Mouse (Mus musculus) forebrain, embryonic 16.5 days (tissue): ENCODE results near the gene Tgm2. TPM values are rescaled to one million over a fixed set of nuclear protein-coding genes. Genes with fewer than 3 reads are reported as not detected.

ENCODE experiments used
- ATAC-seq: fragments of 200-750 bp; cut with Nextera tagmentation; 2 replicates; pipeline ENCODE4 v1.8.0; 2017; ENCODE audit warnings: mild to moderate bottlenecking, moderate library complexity
- H3K27ac ChIP-seq: fragments of 300-500 bp; sonication (generic); 2 replicates; pipeline ENCODE4 v1.5.1; 2014; ENCODE audit warnings: low read length, control low read depth
- H3K27me3 ChIP-seq: fragments of 300-500 bp; sonication (generic); replicated peaks from 2 replicates; pipeline ENCODE4 v1.6.1; 2014; ENCODE audit warnings: low read length; ENCODE audit not compliant: control insufficient read depth, insufficient read depth
- H3K36me3 ChIP-seq: fragments of 300-500 bp; sonication (generic); 2 replicates; pipeline ENCODE4 v1.6.1; 2014; ENCODE audit not compliant: control insufficient read depth, insufficient read depth
- H3K4me1 ChIP-seq: fragments of 300-500 bp; sonication (generic); replicated peaks from 2 replicates; pipeline ENCODE4 v1.6.1; 2014; ENCODE audit warnings: low read length; ENCODE audit not compliant: control insufficient read depth, insufficient read depth
- H3K4me2 ChIP-seq: fragments of 300-500 bp; sonication (generic); 2 replicates; pipeline ENCODE4 v1.6.1; 2014; ENCODE audit warnings: mild to moderate bottlenecking, low read length, control low read depth
- H3K4me3 ChIP-seq: fragments of 300-500 bp; sonication (generic); replicated peaks from 2 replicates; pipeline ENCODE4 v1.5.1; 2014; ENCODE audit warnings: mild to moderate bottlenecking, low read length, control low read depth
- H3K9ac ChIP-seq: fragments of 300-500 bp; sonication (generic); replicated peaks from 2 replicates; pipeline ENCODE4 v1.6.1; 2014; ENCODE audit warnings: low read depth, low read length, control low read depth
- H3K9me3 ChIP-seq: fragments of 300-500 bp; sonication (generic); 2 replicates; pipeline ENCODE4 v1.6.1; 2016; ENCODE audit warnings: low read length; ENCODE audit not compliant: control insufficient read depth
- WGBS: fragments of 180-500 bp; shearing (Covaris S2); extraction: QIAGEN DNeasy Blood & Tissue Kit; methylation state at CpG from one replicate; pipeline ENCODE4 v1.1.7; 2014; 5-methylcytosine and 5-hydroxymethylcytosine counted together
- polyA plus RNA-seq: library from polyadenylated mRNA; unstranded; fragments of >200 nt; fragmentation: Nextera tagmentation; extraction: Ambion mirVana; gene quantifications from 2 replicates; pipeline ENCODE4 v1.2.1, GENCODE M21; 2015

Gene Tgm2
- 5.0 and 7.5 TPM in 2 replicates for polyA plus RNA-seq

DNA sequence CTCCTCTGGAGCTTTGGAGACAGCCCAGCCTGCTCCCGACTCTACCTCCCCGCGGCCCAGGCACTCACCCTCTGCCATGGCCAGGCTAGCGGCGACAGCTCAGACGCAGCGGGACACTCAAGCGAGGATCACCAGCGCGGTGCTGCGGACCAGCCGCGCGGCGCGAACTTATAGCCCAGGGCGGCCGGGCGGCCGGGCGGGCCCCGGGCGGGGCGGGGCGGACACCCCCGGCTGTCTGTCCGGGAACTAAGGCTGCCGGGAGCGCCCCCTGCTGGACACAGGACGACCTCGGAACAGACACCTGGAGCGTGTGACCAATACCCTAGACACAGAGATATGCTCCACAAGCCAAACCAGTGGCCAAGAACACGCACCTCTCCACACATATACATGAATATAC is at the start of gene Tgm2:
Tgm2 (minus strand) TSS at position 214 of the 400 bp plus-strand sequence.
- H3K36me3 ChIP-seq = no peaks in the 10 kb centered on the region
- under 1% methylated on average over 33 of the region's 33 CpGs for WGBS
- peak; percentile 47; the same call in 1 of the 2 replicates for ATAC-seq
- peak within 1 kb of the TSS; percentile 32 for H3K4me3 ChIP-seq
- H3K27me3 ChIP-seq = peaks cover 12% of the 10 kb centered on the region; the same call in 1 of the 2 replicates
- H3K9ac ChIP-seq = peak within 1 kb of the TSS; percentile 47
- 0 out of 2 replicates have a peak, but pooled peaks cover 2% of the 10 kb centered on the region for H3K4me1 ChIP-seq
- no peaks in the 10 kb centered on the region for H3K9me3 ChIP-seq
- no peak within 1 kb of the TSS for H3K27ac ChIP-seq
- H3K4me2 ChIP-seq = peak within 1 kb of the TSS; percentile 50

DNA sequence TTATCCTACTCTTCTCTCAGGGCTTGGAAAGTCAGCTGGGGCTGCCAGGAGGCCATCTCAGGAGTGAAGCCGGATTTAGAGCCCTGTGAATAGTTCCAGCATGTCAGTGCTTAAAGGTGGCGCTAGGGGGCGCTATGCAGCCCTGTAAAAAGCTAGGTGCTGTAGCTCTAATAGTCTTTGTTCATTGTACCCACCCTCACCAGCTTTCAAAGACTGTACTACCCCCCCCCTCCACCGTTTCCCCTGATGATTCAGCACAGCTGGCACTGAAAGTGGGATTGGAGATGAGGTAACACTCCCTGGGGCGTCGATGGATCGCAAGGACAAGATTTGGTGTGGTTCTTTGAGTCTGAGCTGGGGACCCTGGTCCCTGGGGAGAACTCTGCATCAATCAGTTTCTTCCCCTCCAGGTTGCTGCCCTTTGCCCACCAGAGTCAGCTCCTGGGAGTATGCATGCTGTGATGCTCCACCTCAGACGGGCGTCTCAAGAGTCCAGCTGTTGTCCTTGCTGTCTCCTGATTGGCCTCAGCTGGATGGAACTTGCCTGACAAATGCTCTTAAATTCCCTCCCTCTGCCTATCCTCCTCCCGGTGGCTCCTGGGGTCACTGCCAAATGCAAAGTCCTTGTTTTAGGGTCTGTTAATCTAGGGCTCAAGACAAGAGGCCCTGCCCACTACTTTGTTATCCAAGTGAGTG is 48.9 kb upstream of the Tgm2 start:
- peak; percentile 41; the same call in 1 of the 2 replicates for ATAC-seq
- WGBS = 22% methylated on average over 10 of the region's 10 CpGs

DNA sequence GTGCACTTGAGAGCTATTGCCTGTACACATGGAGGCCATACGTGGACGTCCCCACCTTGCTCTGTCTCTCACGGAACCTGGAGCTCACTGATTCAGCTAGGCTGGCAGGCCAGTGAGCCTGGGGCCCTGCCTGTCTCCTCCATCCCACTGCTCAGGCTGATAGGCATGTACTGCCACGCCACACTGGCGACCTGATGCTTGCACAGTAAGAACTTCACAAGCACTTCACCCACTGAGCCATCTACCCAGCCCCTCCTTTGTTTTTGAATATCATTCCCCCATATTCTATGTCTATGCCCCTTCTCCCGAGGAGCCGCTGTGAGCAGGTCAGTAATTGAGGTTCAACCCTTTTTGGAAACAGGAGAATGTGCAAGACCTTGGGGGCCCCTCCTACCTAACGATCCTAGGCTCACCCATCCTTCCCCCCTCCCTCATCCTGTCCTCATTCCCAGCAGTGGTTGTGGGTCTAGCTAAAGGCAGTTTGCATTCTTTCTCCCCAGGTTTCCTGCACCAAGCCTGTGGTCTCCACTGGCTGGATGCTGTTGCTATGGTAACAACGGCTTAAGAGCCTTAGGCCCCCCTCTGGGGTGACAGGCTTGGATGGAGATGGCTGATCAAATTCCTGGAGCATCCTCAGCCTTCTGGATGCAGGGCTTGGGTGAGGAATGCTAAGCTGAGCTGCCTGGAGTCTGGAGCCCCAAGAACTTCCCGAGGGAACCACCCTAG is 47.5 kb upstream of the Tgm2 start:
- H3K27me3 ChIP-seq = no peaks in the 10 kb centered on the region
- H3K9ac ChIP-seq = no peak overlapping the region
- no peak overlapping the region for H3K4me2 ChIP-seq
- H3K9me3 ChIP-seq = no peaks in the 10 kb centered on the region
- H3K4me3 ChIP-seq = no peak overlapping the region
- H3K4me1 ChIP-seq = peaks cover 12% of the 10 kb centered on the region
- H3K27ac ChIP-seq = peak overlapping the region; percentile 22; the same call in 1 of the 2 replicates
- 21% methylated on average over 10 of the region's 10 CpGs for WGBS
- peak; percentile 53; the same call in 1 of the 2 replicates for ATAC-seq
- H3K36me3 ChIP-seq = no peaks in the 10 kb centered on the region

More for the DNA sequence above, 48.9 kb upstream of the Tgm2 start:
- no peak overlapping the region for H3K4me3 ChIP-seq
- H3K36me3 ChIP-seq = no peaks in the 10 kb centered on the region
- H3K4me2 ChIP-seq = no peak overlapping the region
- peaks cover 12% of the 10 kb centered on the region for H3K4me1 ChIP-seq
- no peak overlapping the region for H3K27ac ChIP-seq
- H3K9ac ChIP-seq = no peak overlapping the region
- no peaks in the 10 kb centered on the region for H3K9me3 ChIP-seq
- no peaks in the 10 kb centered on the region for H3K27me3 ChIP-seq

DNA sequence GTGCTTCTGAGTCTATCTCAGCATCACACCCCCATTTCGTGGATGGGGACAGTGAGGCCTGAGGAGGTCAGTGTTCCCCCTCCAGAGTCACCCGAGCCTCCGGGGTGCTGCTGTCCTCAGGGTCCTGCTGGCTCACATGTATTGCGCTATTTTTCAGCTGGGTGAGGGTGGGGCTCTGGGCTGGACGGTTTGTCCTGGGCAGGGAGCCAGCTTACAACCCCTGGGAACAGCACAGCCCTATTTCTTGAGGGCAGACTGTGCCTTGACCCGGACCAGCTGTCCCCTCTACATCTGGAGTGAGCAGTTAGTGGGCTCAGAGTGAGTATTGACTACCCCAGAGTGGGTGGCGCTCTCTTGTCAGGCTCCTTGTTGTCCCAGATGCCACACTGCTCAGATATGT is 44.9 kb upstream of the Tgm2 start:
- Histone ChIP-seq H3K27me3 (no peaks in the 10 kb centered on the region), H3K4me2 (no peak overlapping the region), H3K27ac (no peak overlapping the region), H3K9ac (no peak overlapping the region), H3K4me3 (no peak overlapping the region), H3K4me1 (peaks cover 16% of the 10 kb centered on the region), H3K36me3 (no peaks in the 10 kb centered on the region), H3K9me3 (no peaks in the 10 kb centered on the region)
- no peak for ATAC-seq
- 61% methylated on average over 7 of the region's 7 CpGs for WGBS

DNA sequence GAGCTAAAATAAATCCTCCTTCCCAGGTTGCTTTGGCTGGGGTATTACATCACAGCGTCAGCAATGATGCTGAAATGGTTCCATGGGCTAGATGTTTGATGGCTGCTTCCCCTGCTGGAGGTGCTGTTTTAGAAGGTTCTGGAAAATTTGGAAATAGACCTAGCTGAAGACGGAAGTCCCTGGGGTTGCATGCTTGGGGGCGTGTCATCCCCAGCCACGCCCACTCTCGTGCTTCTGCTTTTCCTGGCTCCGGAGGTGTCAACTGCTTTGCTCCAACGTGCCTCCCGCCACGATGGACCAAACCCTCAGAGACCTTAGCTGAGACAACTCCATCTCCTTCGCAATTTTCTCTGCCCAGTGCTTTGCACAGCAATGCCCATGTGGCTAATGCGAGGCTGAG is 43.2 kb upstream of the Tgm2 start:
- H3K9me3 ChIP-seq = no peaks in the 10 kb centered on the region
- H3K4me3 ChIP-seq = no peak overlapping the region
- H3K4me2 ChIP-seq = no peak overlapping the region
- no peaks in the 10 kb centered on the region for H3K36me3 ChIP-seq
- no peak overlapping the region for H3K9ac ChIP-seq
- no peaks in the 10 kb centered on the region for H3K27me3 ChIP-seq
- no peak for ATAC-seq
- H3K27ac ChIP-seq = no peak overlapping the region
- H3K4me1 ChIP-seq = peaks cover 13% of the 10 kb centered on the region
- 86% methylated on average over 11 of the region's 11 CpGs for WGBS

DNA sequence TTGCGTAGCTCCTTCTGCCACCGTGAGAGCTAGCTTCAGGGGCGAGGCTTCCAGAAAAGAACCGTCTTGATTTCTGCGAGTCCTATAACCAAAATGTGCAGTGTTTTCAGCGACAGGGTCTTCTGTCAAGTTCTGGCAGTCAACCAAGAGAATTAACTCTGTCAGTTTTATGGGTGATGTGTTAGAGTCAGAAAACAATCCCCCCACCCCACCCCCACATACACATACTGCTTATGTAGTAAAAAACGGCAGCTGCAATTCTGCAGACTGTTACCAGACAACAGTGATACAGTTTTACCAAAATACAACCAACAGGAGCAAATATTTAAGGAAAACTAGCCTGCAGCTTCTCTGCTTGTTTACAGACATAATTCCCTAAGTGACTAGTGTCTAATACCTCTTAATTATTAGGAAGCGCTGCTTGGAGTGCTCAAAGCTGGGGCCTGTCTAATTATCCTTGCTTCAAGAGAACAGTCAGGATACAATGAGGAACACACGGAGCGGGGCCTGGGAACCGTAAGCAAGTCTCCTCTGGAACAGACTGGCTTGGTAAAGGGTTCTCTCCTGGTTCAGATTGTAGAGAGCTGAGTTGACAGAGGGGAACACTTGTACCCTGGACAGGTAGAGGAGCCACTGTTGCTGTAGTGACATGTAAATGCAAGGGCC is 40.1 kb upstream of the Tgm2 start:
- Histone ChIP-seq H3K9ac (no peak overlapping the region), H3K4me1 (peaks cover 12% of the 10 kb centered on the region), H3K36me3 (no peaks in the 10 kb centered on the region), H3K27ac (peak overlapping the region; percentile 3; the same call in 1 of the 2 replicates), H3K4me3 (no peak overlapping the region), H3K9me3 (no peaks in the 10 kb centered on the region), H3K27me3 (no peaks in the 10 kb centered on the region), H3K4me2 (no peak overlapping the region)
- peak; percentile 63; the same call in 1 of the 2 replicates for ATAC-seq
- WGBS = 20% methylated on average over 11 of the region's 11 CpGs

DNA sequence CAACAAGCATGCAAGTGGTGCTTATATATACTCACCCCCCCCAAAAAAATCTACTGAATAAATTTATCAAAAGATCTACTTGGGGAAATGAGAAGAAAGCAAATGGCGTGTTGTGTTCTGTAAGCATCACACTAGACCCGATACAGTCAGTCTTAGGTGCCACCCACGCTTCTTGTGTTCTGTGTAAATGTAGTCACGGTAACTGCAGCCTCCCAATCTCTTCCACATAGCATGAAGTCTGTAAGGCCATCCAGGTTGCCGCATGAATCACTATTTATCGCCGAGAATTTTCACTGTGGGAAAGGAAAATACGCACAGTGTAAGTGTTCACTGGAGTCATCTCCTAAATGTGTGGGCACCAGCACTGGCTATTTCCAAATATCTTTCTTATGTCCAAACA is 37.0 kb upstream of the Tgm2 start:
- Histone ChIP-seq H3K4me3 (no peak overlapping the region), H3K27me3 (no peaks in the 10 kb centered on the region), H3K36me3 (no peaks in the 10 kb centered on the region), H3K4me1 (peaks cover 33% of the 10 kb centered on the region), H3K9ac (no peak overlapping the region), H3K4me2 (no peak overlapping the region), H3K27ac (no peak overlapping the region), H3K9me3 (no peaks in the 10 kb centered on the region)
- ATAC-seq = no peak
- WGBS = 85% methylated on average over 8 of the region's 8 CpGs

DNA sequence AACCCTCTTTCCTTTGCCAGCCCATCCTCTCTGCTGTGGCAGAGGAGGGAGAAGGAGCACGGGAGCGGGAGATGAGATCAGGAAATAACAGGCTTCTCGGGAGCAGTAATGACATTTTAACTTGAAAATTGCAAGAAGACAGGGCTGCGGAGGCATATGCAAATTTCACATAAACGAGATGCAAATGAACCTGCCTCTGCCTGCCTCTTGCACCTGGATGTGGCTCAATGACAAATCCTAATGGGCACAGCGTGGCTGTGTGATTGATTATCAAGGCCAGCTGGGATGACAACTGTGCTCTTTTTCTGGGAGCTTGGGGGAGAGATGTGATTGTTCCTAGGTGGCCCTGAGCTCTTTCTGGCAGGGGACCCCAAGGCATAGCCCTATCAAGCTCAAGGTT is 35.7 kb upstream of the Tgm2 start:
- no peaks in the 10 kb centered on the region for H3K9me3 ChIP-seq
- H3K4me1 ChIP-seq = peaks cover 45% of the 10 kb centered on the region
- H3K27me3 ChIP-seq = no peaks in the 10 kb centered on the region
- H3K4me2 ChIP-seq = peak overlapping the region; percentile 7; the same call in 1 of the 2 replicates
- 18% methylated on average over 6 of the region's 6 CpGs for WGBS
- peak; percentile 36 for ATAC-seq
- H3K36me3 ChIP-seq = no peaks in the 10 kb centered on the region
- no peak overlapping the region for H3K4me3 ChIP-seq
- H3K9ac ChIP-seq = 0 out of 2 replicates have a peak overlapping the region, but pooled peaks have one; percentile 35
- peak overlapping the region; percentile 84 for H3K27ac ChIP-seq

DNA sequence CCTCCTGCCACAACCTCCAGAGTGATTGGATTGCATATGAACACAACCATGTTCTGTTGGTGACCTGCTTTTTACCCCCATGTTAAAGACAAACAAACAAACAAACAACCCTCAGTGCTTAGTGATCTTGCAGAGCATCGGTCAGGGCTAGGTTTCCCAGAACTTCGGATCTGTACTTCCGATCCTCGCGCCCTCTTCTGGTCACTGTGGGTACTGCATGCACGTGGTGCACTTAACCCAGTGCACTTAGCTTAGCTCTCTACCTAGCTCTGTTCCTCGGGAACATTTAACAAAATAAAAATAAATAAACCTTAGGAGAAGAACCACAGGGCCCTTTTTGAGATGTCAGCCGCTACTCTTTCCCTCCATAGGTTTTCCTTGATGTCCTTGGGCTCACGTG is 34.6 kb upstream of the Tgm2 start:
- H3K4me1 ChIP-seq = peaks cover 42% of the 10 kb centered on the region
- 44% methylated on average over 9 of the region's 9 CpGs for WGBS

More for the DNA sequence above, 34.6 kb upstream of the Tgm2 start:
- Histone ChIP-seq H3K36me3 (no peaks in the 10 kb centered on the region), H3K9me3 (no peaks in the 10 kb centered on the region), H3K4me2 (no peak overlapping the region), H3K9ac (no peak overlapping the region), H3K27me3 (no peaks in the 10 kb centered on the region), H3K4me3 (no peak overlapping the region), H3K27ac (peak overlapping the region; percentile 84)
- no peak for ATAC-seq
